Mouse (Mus musculus) lung, embryonic 15.5 days (tissue): ENCODE measurements at regions not wholly inside any gene's neighbourhood (a gene's known extent, or its start where the extent isn't known, plus 50 kb on each side); places are given as distances from the start of the nearest gene placed in this dataset.

Experiments
- ATAC-seq: fragments of 200-750 bp; cut with Nextera tagmentation; 2 replicates; pipeline ENCODE4 v1.8.0; 2017; ENCODE audit warnings: moderate number of reproducible peaks, borderline replicate concordance; ENCODE audit not compliant: low FRiP score, low TSS enrichment; ENCODE audit errors: extremely low read depth
- H3K27ac ChIP-seq: fragments of 300-500 bp; sonication (generic); 2 replicates; pipeline ENCODE4 v1.5.1; 2015; ENCODE audit warnings: moderate library complexity, mild to moderate bottlenecking, inconsistent platforms
- H3K27me3 ChIP-seq: fragments of 300-500 bp; sonication (generic); 2 replicates; pipeline ENCODE4 v1.6.1; 2015; ENCODE audit warnings: inconsistent platforms
- H3K36me3 ChIP-seq: fragments of 300-500 bp; sonication (generic); 2 replicates; pipeline ENCODE4 v1.6.1; 2015; ENCODE audit warnings: inconsistent platforms
- H3K4me1 ChIP-seq: fragments of 300-500 bp; sonication (generic); 2 replicates; pipeline ENCODE4 v1.6.1; 2015; ENCODE audit warnings: inconsistent platforms
- H3K4me2 ChIP-seq: fragments of 300-500 bp; sonication (generic); 2 replicates; pipeline ENCODE4 v1.6.1; 2015; ENCODE audit warnings: inconsistent platforms, mild to moderate bottlenecking, moderate library complexity
- H3K4me3 ChIP-seq: fragments of 300-500 bp; sonication (generic); 2 replicates; pipeline ENCODE4 v1.5.1; 2015; ENCODE audit warnings: mild to moderate bottlenecking, inconsistent platforms
- H3K9ac ChIP-seq: fragments of 300-500 bp; sonication (generic); 2 replicates; pipeline ENCODE4 v1.6.1; 2015; ENCODE audit warnings: inconsistent platforms
- H3K9me3 ChIP-seq: fragments of 300-500 bp; sonication (generic); 2 replicates; pipeline ENCODE4 v1.6.1; 2016; ENCODE audit warnings: inconsistent platforms
- WGBS: fragments of 180-500 bp; shearing (Covaris S2); methylation state at CpG from one replicate; pipeline ENCODE4 v1.1.7; 2015; 5-methylcytosine and 5-hydroxymethylcytosine counted together
- microRNA counts: library from miRNA; unstranded; fragments of <30 nt; microRNA quantifications from one replicate; lab custom pipeline; 2016
- microRNA-seq: library from miRNA; unstranded; fragments of <30 nt; microRNA quantifications from one replicate; pipeline ENCODE4, GENCODE M21; 2016

- no peak for ATAC-seq
- Histone ChIP-seq H3K4me1 (no peaks in the 10 kb centered on the region), H3K4me3 (no peak overlapping the region), H3K9ac (no peak overlapping the region), H3K27me3 (peaks cover 9% of the 10 kb centered on the region; the same call in 1 of the 2 replicates), H3K9me3 (no peaks in the 10 kb centered on the region), H3K36me3 (no peaks in the 10 kb centered on the region), H3K4me2 (no peak overlapping the region), H3K27ac (no peak overlapping the region)
- 76% methylated on average over 3 of the region's 3 CpGs for WGBS
Observed at GRCm38 (mm10) chrX:105346420-105346819, 153.2 kb upstream of the Cypt2 start.

- peaks cover 11% of the 10 kb centered on the region for H3K27me3 ChIP-seq
- WGBS = 21% methylated on average over 2 of the region's 2 CpGs
Observed at GRCm38 (mm10) chrX:105366284-105366683, 133.3 kb upstream of the Cypt2 start.

GRCm38 (mm10) chrX:105367979-105368378 is 131.6 kb upstream of the Cypt2 start:
- WGBS = 77% methylated on average over 2 of the region's 2 CpGs
- H3K4me3 ChIP-seq = no peak overlapping the region
- peaks cover 11% of the 10 kb centered on the region for H3K27me3 ChIP-seq
- H3K9me3 ChIP-seq = no peaks in the 10 kb centered on the region
- no peaks in the 10 kb centered on the region for H3K36me3 ChIP-seq
- no peak overlapping the region for H3K27ac ChIP-seq
- H3K4me2 ChIP-seq = no peak overlapping the region
- ATAC-seq = no peak
- no peaks in the 10 kb centered on the region for H3K4me1 ChIP-seq
- no peak overlapping the region for H3K9ac ChIP-seq

More at GRCm38 (mm10) chrX:105366284-105366683, 133.3 kb upstream of the Cypt2 start:
- ATAC-seq = no peak
- no peak overlapping the region for H3K9ac ChIP-seq
- no peak overlapping the region for H3K27ac ChIP-seq
- no peaks in the 10 kb centered on the region for H3K4me1 ChIP-seq
- no peak overlapping the region for H3K4me3 ChIP-seq
- H3K9me3 ChIP-seq = no peaks in the 10 kb centered on the region
- no peak overlapping the region for H3K4me2 ChIP-seq
- no peaks in the 10 kb centered on the region for H3K36me3 ChIP-seq

- Histone ChIP-seq H3K4me1 (no peaks in the 10 kb centered on the region), H3K9me3 (no peaks in the 10 kb centered on the region), H3K4me3 (no peak overlapping the region), H3K27ac (no peak overlapping the region), H3K9ac (no peak overlapping the region), H3K36me3 (no peaks in the 10 kb centered on the region), H3K27me3 (peaks cover 8% of the 10 kb centered on the region; the same call in 1 of the 2 replicates), H3K4me2 (no peak overlapping the region)
- 70% methylated on average over 1 of the region's 1 CpGs for WGBS
- no peak for ATAC-seq
Observed at GRCm38 (mm10) chrX:105390506-105390905, 109.1 kb upstream of the Cypt2 start.

- Histone ChIP-seq H3K9me3 (no peaks in the 10 kb centered on the region), H3K36me3 (no peaks in the 10 kb centered on the region), H3K27me3 (peaks cover 8% of the 10 kb centered on the region; the same call in 1 of the 2 replicates), H3K27ac (no peak overlapping the region), H3K9ac (no peak overlapping the region), H3K4me2 (no peak overlapping the region), H3K4me1 (no peaks in the 10 kb centered on the region), H3K4me3 (no peak overlapping the region)
- ATAC-seq = no peak
Observed at GRCm38 (mm10) chrX:105391029-105391428, 108.5 kb upstream of the Cypt2 start.

- WGBS = 27% methylated on average over 8 of the region's 8 CpGs
- H3K9me3 ChIP-seq = no peaks in the 10 kb centered on the region
- H3K4me1 ChIP-seq = no peaks in the 10 kb centered on the region
- no peak overlapping the region for H3K4me2 ChIP-seq
- no peak overlapping the region for H3K27ac ChIP-seq
- no peak; the same call in 1 of the 2 replicates for ATAC-seq
- peaks cover 8% of the 10 kb centered on the region; the same call in 1 of the 2 replicates for H3K27me3 ChIP-seq
- H3K4me3 ChIP-seq = no peak overlapping the region
- no peaks in the 10 kb centered on the region for H3K36me3 ChIP-seq
- no peak overlapping the region for H3K9ac ChIP-seq
Observed at GRCm38 (mm10) chrX:105391680-105392462, 107.7 kb upstream of the Cypt2 start.

GRCm38 (mm10) chrX:105393259-105393658 is 106.3 kb upstream of the Cypt2 start:
- no peaks in the 10 kb centered on the region for H3K36me3 ChIP-seq
- H3K4me2 ChIP-seq = no peak overlapping the region
- H3K4me3 ChIP-seq = no peak overlapping the region
- no peak overlapping the region for H3K27ac ChIP-seq
- peaks cover 8% of the 10 kb centered on the region; the same call in 1 of the 2 replicates for H3K27me3 ChIP-seq
- H3K9ac ChIP-seq = no peak overlapping the region
- no peak for ATAC-seq
- no peaks in the 10 kb centered on the region for H3K9me3 ChIP-seq
- no peaks in the 10 kb centered on the region for H3K4me1 ChIP-seq
- WGBS = 51% methylated on average over 11 of the region's 11 CpGs

GRCm38 (mm10) chrX:105413351-105413750 is 86.2 kb upstream of the Cypt2 start:
- Histone ChIP-seq H3K4me2 (no peak overlapping the region), H3K27me3 (peaks cover 17% of the 10 kb centered on the region; the same call in 1 of the 2 replicates), H3K27ac (no peak overlapping the region), H3K9ac (no peak overlapping the region), H3K9me3 (no peaks in the 10 kb centered on the region), H3K4me1 (no peaks in the 10 kb centered on the region), H3K4me3 (no peak overlapping the region), H3K36me3 (no peaks in the 10 kb centered on the region)
- WGBS = 51% methylated on average over 5 of the region's 5 CpGs
- no peak for ATAC-seq

- no peak overlapping the region for H3K27ac ChIP-seq
- no peak overlapping the region for H3K9ac ChIP-seq
- H3K36me3 ChIP-seq = no peaks in the 10 kb centered on the region
- H3K4me1 ChIP-seq = no peaks in the 10 kb centered on the region
- no peak overlapping the region for H3K4me3 ChIP-seq
- peak; percentile 82; the same call in 1 of the 2 replicates for ATAC-seq
- H3K9me3 ChIP-seq = no peaks in the 10 kb centered on the region
- no peak overlapping the region for H3K4me2 ChIP-seq
- 26% methylated on average over 3 of the region's 3 CpGs for WGBS
- H3K27me3 ChIP-seq = 0 out of 2 replicates have a peak, but pooled peaks cover 2% of the 10 kb centered on the region
Observed at GRCm38 (mm10) chrX:105420976-105421375, 78.6 kb upstream of the Cypt2 start.

MicroRNAs in the stretch of these regions (microRNA counts, 519-probe panel; counts per million panel counts)
- 19.7 counts per million for microRNA mmu-miR-325 (lab: Ali Mortazavi, UCI)

Small RNA genes in the stretch of these regions (microRNA-seq; reads per million reads assigned to microRNA genes)
- gene Mir325 = 6.5 reads per million, percentile 24 among the genes with 10 or more reads in this experiment
